Mouse (Mus musculus) left cerebral cortex, postnatal 4 days (tissue): ENCODE measurements around the gene Ppp1r9a. TPM values are rescaled to one million over a fixed set of nuclear protein-coding genes. Genes with fewer than 3 reads are reported as not detected.
A peak's percentile ranks its signal among the peaks of the same experiment; 100 is the strongest.

Source experiments
- DNase-seq: peaks from one replicate; pipeline ENCODE4 v3.0.0-alpha.2; 2022
- intact Hi-C: fragments of 180-260 bp; cut with DNase I; formaldehyde crosslinking; loops from one replicate; pipeline ENCODE4 v1.15.1; 2025
- total RNA-seq, 2 experiments: library from RNA; stranded (reverse); gene quantifications; 2 replicates each; pipeline ENCODE4 v1.2.3; 2021

The Ppp1r9a gene
- total RNA-seq, 2 experiments from 2014 or later: 107 to 110 TPM

- intact Hi-C loops: no loop called here
Observed at GRCm38 (mm10) chr6:5099282-5099681, 196.6 kb downstream of the Ppp1r9a start.

DNA sequence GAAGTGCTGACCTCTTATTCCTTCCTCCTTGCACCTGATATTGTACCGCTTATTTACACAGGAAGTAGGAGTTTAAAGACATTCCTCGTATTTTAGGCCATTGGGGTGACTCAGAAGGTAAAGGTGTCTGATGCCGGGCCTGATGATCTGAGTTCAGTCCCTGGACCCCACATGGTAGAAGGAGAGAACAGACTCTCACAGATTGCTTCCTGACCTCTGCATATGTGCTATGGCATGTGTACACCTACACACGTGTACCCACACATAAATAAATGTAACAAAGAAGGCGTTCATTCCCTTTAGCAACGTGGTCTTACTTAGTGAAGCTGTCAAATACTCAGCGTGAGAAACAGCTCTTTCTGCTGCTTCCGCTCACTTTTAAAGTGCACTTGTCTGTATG lies 197.1 kb downstream of the Ppp1r9a start:
- no peak for DNase-seq
- intact Hi-C loops: no loop called here

More at GRCm38 (mm10) chr6:5099282-5099681, 196.6 kb downstream of the Ppp1r9a start:
- DNase-seq: no peak

- intact Hi-C loops: no loop called here
- DNase-seq: no peak
Observed at GRCm38 (mm10) chr6:5100347-5100746, 197.6 kb downstream of the Ppp1r9a start.

DNA sequence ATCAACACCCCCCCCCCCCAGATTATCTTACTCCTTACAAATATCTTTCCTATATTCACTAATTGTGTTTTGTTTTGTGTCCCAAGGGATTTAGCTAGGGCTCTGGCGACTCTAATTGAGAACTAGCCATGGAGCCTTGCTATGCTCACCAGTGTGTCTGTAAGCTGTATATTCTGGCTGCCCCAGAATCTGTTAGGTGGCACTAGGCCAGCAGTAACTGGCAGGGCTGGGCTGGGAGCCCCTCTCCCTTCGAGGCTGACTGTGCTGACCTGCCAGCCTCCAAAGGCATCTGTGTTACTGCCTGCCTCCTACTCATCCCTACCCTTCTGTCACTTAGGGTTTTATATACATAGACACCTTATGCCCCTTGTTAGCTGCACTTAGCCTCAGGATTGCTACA lies 200.0 kb downstream of the Ppp1r9a start:
- intact Hi-C loops: no loop called here
- DNase-seq: peak; percentile 81

DNA sequence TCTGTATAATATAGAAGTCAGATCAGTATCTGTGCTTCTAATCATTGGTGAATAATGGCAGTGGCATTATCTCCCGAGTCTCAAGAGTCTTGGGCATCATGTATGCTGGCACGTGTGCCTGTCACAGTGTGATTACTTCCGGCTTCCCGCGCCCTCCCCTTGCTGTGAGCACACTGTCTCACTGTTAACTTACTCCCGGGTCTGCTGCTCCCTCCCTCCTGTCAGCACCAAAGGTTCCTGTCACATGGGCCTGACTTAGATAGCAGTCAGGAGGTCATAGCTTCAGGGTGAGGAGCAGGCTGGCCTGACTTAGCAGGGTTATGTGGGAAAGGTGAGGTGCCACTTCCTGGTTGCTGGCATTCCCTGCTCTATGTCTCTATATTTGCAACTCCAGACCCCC lies 201.1 kb downstream of the Ppp1r9a start:
- DNase-seq: no peak
- intact Hi-C loops: no loop called here

- no peak for DNase-seq
- intact Hi-C loops: no loop called here
Observed at GRCm38 (mm10) chr6:5104238-5104637, 201.5 kb downstream of the Ppp1r9a start.

DNA sequence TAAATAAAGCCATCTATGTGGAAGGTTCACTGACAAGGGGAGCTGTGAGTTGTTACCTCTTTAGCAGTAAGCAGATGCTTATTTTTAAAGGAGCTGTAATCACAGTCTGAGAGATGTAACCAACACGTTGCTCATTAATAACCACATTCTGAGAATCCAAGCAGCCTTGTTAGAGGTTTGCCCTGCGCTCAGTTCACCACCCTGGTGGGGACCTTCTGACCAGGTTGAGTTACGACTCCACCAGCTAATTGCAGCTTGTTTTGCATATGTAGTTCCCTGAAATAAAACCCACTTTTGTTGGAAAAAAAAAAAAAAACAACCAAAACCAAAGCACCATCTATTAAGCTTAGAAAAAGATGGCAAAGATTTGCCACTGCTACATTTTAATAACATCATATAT lies 205.8 kb downstream of the Ppp1r9a start:
- no peak for DNase-seq
- intact Hi-C loops: loop anchor here (5.0 kb wide), 1 partner anchor 681 kb away; no protein-coding TSS in a partner anchor

- DNase-seq: peak; percentile 87
- intact Hi-C loops: loop anchor here (5.0 to 10.0 kb wide), 6 partner anchors 205 to 1603 kb away; partner anchors contain the start of genes Asb4, Peg10, Ppp1r9a and Sgce
Observed at GRCm38 (mm10) chr6:5109925-5110714, 207.4 kb downstream of the Ppp1r9a start.

DNA sequence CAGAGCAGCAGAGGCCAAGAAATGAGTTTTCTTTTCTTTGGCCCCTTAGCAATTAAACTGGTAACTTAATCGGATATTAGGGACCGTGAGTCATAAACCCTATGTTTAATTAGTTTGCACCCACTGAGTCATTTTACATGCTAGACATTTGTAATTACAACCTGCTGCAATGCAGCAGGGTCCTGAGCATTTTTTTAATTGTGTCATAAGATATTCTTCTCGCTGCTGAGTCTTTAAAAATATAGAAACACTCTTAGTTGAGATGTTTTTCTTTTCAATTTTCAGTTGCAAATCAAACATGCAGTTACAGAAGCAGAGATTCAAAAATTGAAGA lies 208.0 kb downstream of the Ppp1r9a start:
- intact Hi-C loops: loop anchor here (5.0 to 10.0 kb wide), 5 partner anchors 206 to 1603 kb away; partner anchors contain the start of genes Asb4, Peg10, Ppp1r9a and Sgce
- no peak for DNase-seq

- DNase-seq: no peak
- intact Hi-C loops: loop anchor here (5.0 to 10.0 kb wide), 5 partner anchors 208 to 1606 kb away; partner anchors contain the start of genes Asb4, Peg10, Ppp1r9a and Sgce
Observed at GRCm38 (mm10) chr6:5113103-5113502, 210.4 kb downstream of the Ppp1r9a start.

DNA sequence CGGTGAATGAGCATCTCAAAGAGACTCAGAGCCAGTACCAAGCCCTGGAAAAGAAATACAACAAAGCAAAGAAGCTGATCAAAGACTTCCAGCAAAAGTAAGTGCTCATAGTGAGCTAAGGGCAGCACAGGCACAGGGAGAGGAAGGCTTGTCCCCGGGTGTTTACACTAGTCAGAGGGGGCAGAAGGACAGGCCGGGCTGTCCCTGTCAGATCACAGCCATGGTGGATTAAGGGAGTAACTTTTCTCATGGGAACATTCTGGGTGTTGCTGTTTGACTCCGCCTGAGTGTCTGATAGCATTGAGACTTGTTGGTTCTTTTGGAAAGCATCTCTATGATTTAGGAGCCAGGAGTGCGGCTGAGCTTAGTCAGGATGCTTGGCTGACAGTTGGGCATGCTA lies 211.0 kb downstream of the Ppp1r9a start:
- DNase-seq: no peak
- intact Hi-C loops: loop anchor here (5.0 to 10.0 kb wide), 5 partner anchors 209 to 1606 kb away; partner anchors contain the start of genes Asb4, Peg10, Ppp1r9a and Sgce

DNA sequence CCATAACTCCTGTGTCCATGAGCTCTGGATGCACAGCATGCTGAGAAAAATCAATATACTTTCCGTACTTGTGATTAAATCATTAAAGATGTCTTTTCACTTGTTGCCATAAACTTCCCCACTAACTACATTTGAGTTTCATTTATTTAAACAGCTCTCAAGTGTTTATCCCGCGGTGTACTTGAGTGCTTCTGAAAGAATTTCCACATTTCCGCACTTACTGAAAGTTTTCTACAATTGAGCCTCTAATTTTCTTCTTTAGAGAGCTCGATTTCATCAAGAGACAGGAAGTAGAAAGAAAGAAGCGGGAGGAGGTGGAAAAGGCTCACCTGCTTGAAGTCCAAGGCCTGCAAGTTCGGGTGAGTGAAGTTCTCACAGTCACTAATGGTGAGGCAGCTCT lies 212.1 kb downstream of the Ppp1r9a start:
- intact Hi-C loops: loop anchor here (5.0 to 10.0 kb wide), 5 partner anchors 210 to 1608 kb away; partner anchors contain the start of genes Asb4, Peg10, Ppp1r9a and Sgce
- no peak for DNase-seq

- DNase-seq: no peak
- intact Hi-C loops: loop anchor here (10.0 kb wide), 4 partner anchors 215 to 1495 kb away; partner anchors contain the start of genes Asb4, Peg10, Ppp1r9a and Sgce
Observed at GRCm38 (mm10) chr6:5119181-5119910, 216.6 kb downstream of the Ppp1r9a start.

GRCm38 (mm10) chr6:5120229-5120628 lies 217.5 kb downstream of the Ppp1r9a start:
- peak; percentile 22 for DNase-seq
- intact Hi-C loops: no loop called here

DNA sequence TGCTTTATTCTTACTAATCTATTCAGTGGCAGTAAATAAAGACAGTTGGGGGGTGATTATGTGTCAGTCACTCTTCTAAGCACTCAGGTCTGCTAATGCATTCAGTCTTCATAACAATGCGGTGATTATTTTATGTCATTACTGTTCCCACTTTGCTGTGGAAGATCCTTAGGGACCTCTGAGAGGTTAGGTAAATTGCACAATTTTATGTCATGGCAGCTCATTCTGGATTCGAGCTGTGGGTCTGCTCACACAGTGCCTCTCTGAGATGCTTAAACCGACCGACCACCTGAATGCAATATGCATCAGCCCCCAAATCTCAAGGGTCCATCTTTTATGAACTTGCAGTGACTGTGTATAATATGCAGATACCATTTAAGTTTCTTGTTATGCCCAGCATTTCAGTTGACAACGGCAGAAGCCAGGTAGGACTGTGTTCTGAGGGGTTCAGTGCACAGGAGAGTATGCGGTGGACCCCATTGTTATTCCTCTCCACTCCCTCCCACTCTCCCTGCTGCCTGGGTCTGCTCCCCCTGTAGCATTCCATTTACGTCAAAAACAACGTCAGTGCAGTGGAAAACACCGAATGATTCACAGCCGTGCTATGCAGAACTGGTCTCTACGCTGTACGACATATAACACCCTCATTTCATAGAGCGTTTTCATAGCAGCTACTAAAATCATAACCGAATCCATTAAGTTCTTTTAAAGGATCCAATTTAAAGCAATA lies 226.8 kb downstream of the Ppp1r9a start:
- no peak for DNase-seq
- intact Hi-C loops: no loop called here

DNA sequence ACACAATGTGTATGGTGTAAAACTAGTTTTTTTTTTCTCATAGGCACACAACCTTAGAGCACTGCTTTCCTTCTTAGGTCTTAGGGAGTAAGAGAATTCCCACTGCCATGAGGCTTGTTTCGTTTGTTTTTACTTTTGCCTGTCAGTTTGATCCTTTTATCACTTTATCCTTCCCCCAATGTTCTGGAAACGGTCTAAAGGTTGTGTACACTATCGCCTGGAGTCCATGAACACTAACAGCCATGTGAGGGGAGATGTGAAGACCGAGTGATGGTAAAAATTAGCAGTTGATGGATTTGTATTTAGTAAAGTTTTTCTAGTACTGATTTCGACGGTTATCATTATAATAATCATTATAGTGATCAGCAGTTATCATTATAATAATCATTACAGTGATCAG lies 232.3 kb downstream of the Ppp1r9a start:
- DNase-seq: no peak
- intact Hi-C loops: no loop called here

DNA sequence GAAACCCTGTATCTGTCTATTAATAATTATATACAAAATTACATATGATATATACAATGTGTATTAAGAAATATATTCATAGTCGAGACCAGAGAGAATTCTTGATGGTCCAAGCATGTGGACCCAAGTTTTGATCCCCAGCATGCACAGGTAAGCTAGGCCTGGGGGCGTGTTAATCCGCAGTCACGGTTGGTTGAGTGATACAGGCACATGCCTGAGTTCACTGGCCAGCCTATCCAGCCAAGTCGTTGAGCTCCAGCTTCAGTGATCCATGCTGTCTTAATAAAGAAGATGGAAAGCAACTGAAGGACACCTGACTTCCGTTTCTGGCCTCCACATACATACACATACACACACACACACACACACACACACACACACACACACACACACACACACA lies 233.3 kb downstream of the Ppp1r9a start:
- no peak for DNase-seq
- intact Hi-C loops: no loop called here

DNA sequence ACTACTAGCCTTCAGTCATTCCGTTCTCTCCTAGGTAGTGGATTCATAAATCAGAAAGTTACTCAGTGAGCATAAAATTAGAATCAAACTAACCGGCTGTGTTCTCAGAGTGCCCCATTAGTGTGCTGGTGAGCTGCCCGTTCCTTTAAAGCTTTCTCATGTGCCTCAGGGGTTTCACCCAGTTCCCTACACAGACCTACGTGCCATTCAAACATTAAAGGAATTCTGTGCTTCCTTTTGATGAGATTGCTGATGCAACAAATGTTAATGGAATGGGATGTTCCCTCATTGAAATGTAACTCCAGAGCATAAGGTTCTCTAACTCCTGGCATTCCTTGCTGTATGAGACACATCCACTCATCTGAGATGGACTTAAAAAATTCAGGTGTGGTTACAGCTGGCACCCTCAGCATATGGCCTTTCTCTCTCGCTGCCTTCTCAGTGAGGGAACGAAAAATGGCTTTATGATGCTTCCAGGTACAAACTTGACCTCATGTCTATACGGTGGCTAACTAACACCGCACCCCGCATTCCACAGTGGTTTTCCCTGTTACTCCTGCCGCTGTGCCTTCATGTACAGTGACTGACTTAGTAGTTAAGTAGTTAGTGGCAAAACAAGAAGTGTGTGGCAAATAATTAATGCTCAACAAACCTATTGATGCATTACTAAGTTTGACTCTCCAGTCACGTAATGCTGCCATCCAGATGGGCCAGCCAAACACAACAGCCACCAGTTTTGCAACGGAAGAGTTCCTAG lies 236.3 kb downstream of the Ppp1r9a start:
- DNase-seq: no peak
- intact Hi-C loops: no loop called here

DNA sequence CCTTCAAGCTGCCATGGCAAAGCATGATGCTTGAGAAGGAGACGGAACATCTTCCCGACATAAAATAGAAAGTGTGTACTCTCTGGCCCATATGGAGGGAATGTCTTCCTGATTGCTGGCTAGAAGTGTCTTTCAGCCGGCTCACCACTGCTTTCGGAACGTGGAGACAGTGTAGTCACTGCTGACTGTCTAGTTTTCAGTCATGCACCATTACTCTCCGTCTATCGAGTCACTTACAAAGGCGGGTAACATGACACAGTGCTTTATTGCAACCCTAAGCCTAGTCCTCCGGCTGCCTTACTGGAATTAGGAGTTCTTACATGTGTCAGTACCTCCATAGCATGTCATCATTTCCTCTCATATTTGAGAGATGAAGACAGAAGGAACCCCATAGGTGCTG lies 236.9 kb downstream of the Ppp1r9a start:
- intact Hi-C loops: no loop called here
- DNase-seq: no peak

GRCm38 (mm10) chr6:5147488-5148142 lies 244.9 kb downstream of the Ppp1r9a start:
- intact Hi-C loops: no loop called here
- no peak for DNase-seq
